Mouse (Mus musculus) thymus, adult 2 months (tissue): ENCODE results near the gene Zfp110.

Experiments used
- CTCF ChIP-seq: fragments of 200-500 bp; IDR thresholded peaks from 2 replicates; pipeline ENCODE4 v1.5.1; 2012; ENCODE audit warnings: mild to moderate bottlenecking, control low read depth, low read length, moderate library complexity, borderline replicate concordance; ENCODE audit not compliant: control insufficient read depth, poor library complexity, insufficient read depth; ENCODE audit errors: extremely low read depth
- POLR2A ChIP-seq: fragments of 200-500 bp; IDR thresholded peaks from 2 replicates; pipeline ENCODE4 v1.6.1; 2012; ENCODE audit warnings: mild to moderate bottlenecking, low read length, control low read depth, moderate library complexity; ENCODE audit not compliant: control insufficient read depth, poor library complexity, insufficient read depth; ENCODE audit errors: extremely low read depth

DNA sequence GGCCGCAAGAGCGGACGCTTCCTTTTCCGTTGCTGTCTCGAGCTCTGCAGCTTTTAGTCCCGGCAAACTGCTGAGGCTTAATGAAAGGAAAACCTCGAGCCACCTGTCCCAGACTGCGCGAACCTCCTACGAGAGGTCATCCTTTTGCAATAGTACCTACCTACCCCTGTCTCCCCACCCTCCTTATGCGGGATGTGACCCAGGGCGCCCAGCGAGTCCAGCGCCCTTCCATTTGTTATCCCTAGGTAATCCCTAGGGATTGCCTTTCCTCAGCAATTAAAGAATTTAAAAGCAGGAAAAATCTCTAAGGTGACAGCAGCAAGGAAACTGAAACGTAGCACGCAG is 30.9 kb upstream of the Zfp110 start:
- TF ChIP-seq CTCF (no peak), POLR2A (no peak)
